In genomic region chr9:52119212-52119611, GRCm38 (mm10) we compare ENCODE assay signal across 24 mouse cellular contexts.
"Had no signal": no experiment of that assay in that cellular context is flagged by ENCODE, and none has a peak within 500 bp of the region (broad histone marks: within the 10 kb centered on the region; RNA-seq: fewer than 3 reads in every experiment).

No protein-coding gene starts in this region.

- H3K4me2 ChIP-seq: liver, embryonic 12.5 days; liver, embryonic 15.5 days; lung, embryonic 15.5 days; midbrain, embryonic 11.5 days; midbrain, embryonic 13.5 days; midbrain, embryonic 15.5 days; neural tube, embryonic 13.5 days; neural tube, embryonic 15.5 days; stomach, embryonic 15.5 days had no signal

- H3K4me3 ChIP-seq: liver, embryonic 12.5 days; liver, embryonic 15.5 days; lung, embryonic 15.5 days; midbrain, embryonic 13.5 days; midbrain, embryonic 15.5 days; myocyte; neural tube, embryonic 13.5 days; neural tube, embryonic 15.5 days; stomach, embryonic 15.5 days had no signal

- H3K9me3 ChIP-seq: liver, embryonic 12.5 days; liver, embryonic 15.5 days; lung, embryonic 15.5 days; midbrain, embryonic 13.5 days; midbrain, embryonic 15.5 days; neural tube, embryonic 13.5 days; neural tube, embryonic 15.5 days; stomach, embryonic 15.5 days had no signal

- H3K4me1 ChIP-seq: liver, embryonic 12.5 days; lung, embryonic 15.5 days; midbrain, embryonic 15.5 days; neural tube, embryonic 13.5 days; neural tube, embryonic 15.5 days; stomach, embryonic 15.5 days had no signal

- ATAC-seq: liver, embryonic 12.5 days; lung, postnatal 0 days; midbrain, embryonic 13.5 days; midbrain, embryonic 15.5 days had no signal

- DNase-seq: lung, adult 2 months; lung, postnatal 14 days; lung, postnatal 36 days; retina, postnatal 1 day; right cerebral cortex, adult 18-20 months; right cerebral cortex, postnatal 25 days; right cerebral cortex, postnatal 4 days; spleen, adult 18-20 months; thymus, adult 2 months; thymus, postnatal 25 days; thymus, postnatal 4 days had no signal

- H3K9ac ChIP-seq: liver, embryonic 12.5 days; liver, embryonic 15.5 days; lung, embryonic 15.5 days; midbrain, embryonic 13.5 days; midbrain, embryonic 15.5 days; neural tube, embryonic 13.5 days; neural tube, embryonic 15.5 days; stomach, embryonic 15.5 days had no signal

- H3K27me3 ChIP-seq: liver, embryonic 12.5 days; liver, embryonic 15.5 days; lung, embryonic 15.5 days; midbrain, embryonic 13.5 days; midbrain, embryonic 15.5 days; neural tube, embryonic 13.5 days; neural tube, embryonic 15.5 days; stomach, embryonic 15.5 days had no signal

- H3K27ac ChIP-seq: liver, embryonic 12.5 days; liver, embryonic 15.5 days; lung, embryonic 15.5 days; macrophage; midbrain, embryonic 13.5 days; midbrain, embryonic 15.5 days; neural tube, embryonic 13.5 days; neural tube, embryonic 15.5 days; stomach, embryonic 15.5 days; stomach, postnatal 0 days had no signal
